Mouse (Mus musculus): ENCODE results near the gene Eef2k. TPM values are rescaled to one million over a fixed set of nuclear protein-coding genes. Genes with fewer than 3 reads are reported as not detected.

The Eef2k gene
- polyA plus RNA-seq, 1 experiment from 2014 or later = 19.5 TPM

DNA sequence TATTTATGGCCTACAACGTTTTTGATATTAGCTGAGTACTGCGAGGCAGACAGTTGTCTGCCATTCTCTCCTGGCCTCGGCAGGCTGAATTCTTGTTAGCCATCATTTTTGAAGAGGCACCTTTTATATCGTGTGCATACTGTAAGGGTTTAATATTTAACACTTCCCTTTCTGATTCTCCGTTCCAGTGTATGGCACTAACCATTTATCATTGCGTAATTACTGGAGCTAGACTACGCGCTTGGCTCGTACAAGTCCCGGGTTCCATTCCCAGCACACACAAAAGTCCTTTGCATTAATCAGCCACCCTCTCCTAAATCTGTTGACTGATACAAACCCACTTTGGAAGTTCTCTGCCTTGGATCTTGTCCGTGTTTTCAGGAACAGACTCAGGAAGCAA, 17.2 kb downstream of the Eef2k start:
- H3K9me3 ChIP-seq (ENCODE audit: low read length) = no peaks in the 10 kb centered on the region
- no peaks in the 10 kb centered on the region for H3K27me3 ChIP-seq (ENCODE audit: insufficient read depth, low read length)
- peaks cover 73% of the 10 kb centered on the region for H3K4me1 ChIP-seq (ENCODE audit: insufficient read depth)
- H3K4me3 ChIP-seq (ENCODE audit: low read depth, low read length) = no peak overlapping the region
- H3K27ac ChIP-seq (ENCODE audit: low read depth) = no peak overlapping the region
- peaks cover 23% of the 10 kb centered on the region for H3K36me3 ChIP-seq (replicated peaks; ENCODE audit: insufficient read depth, low read length)
- DNase-seq = no peak
- H3K9ac ChIP-seq (replicated peaks) = no peak overlapping the region
- WGBS (ENCODE audit: insufficient replicate concordance) = 66% methylated on average over 11 of the region's 11 CpGs
- H3K4me2 ChIP-seq (ENCODE audit: low read depth, low read length) = no peak overlapping the region
- no peak for ATAC-seq
- TF ChIP-seq EP300 (IDR thresholded peaks at IDR 0.05; ENCODE audit: low read depth) (no peak), CTCF (IDR thresholded peaks at IDR 0.05; ENCODE audit: low read depth) (no peak)

DNA sequence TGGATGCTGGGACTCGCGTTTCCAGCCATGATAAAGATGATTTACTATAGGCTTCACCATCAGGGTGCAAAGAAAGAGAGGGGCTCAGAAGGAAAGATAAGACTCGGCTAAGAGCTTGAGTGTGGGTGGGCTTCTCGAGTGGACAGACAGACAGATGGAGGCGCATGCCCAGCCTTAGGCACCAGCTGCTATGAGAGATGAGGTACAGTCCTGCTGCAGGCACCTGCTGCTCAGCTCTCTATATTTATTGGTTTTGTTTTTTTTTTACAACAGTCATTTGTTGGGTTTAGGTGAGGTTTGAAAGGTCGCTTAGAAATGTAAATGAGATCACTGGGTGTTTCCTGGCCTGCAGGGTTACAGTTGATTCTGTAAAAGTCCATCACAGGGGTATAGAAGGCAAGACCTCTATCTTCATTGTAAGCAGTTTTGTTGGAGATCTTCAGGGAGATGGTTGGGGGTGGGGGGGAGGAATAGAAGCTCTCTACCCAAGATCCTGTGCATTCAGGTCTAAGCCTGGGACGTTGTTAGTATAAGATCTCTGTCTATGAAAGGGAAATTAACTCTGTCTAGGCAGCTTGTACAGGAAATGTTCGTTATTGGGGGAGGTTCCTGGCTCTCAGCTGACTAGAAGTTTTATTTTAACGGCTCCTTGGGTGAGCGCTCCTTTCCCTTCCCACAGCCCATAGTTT, 18.3 kb downstream of the Eef2k start:
- Histone ChIP-seq H3K9ac (replicated peaks) (peak overlapping the region; percentile 54), H3K4me3 (ENCODE audit: low read depth, low read length) (no peak overlapping the region), H3K27me3 (ENCODE audit: insufficient read depth, low read length) (no peaks in the 10 kb centered on the region), H3K4me1 (ENCODE audit: insufficient read depth) (peaks cover 74% of the 10 kb centered on the region), H3K9me3 (ENCODE audit: low read length) (no peaks in the 10 kb centered on the region), H3K4me2 (ENCODE audit: low read depth, low read length) (peak overlapping the region; percentile 59), H3K27ac (ENCODE audit: low read depth) (peak overlapping the region; percentile 88), H3K36me3 (replicated peaks; ENCODE audit: insufficient read depth, low read length) (peaks cover 23% of the 10 kb centered on the region)
- no peak for DNase-seq
- 40% methylated on average over 10 of the region's 10 CpGs for WGBS (ENCODE audit: insufficient replicate concordance)
- ATAC-seq = no peak
- no peak for TF ChIP-seq EP300 (IDR thresholded peaks at IDR 0.05; ENCODE audit: low read depth)

DNA sequence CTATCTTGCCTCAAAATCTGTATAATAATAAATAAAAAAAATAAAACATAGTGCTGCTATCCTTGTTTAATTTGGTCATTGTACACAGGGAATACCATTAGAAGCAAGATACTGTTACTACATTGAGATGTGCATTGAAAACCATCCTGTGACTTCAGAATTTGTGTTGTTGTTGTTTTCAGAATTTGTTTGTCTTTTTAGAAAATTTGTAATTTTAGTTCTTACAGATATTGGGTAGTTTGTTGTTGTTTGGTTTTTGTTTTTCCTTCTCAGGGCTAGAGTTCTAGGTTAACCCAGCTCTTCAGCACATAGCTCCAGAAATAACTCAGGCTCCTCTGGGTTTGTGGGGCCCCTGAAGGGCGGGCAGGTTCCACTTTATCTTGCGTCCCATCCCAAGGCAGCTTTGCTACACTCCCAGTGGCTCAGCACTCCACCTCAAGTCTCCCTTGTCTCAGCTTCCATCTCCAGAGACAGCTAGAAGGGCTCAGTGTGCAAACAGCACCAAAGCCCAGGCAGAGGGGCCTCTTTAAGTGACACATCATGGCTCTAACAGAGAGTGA, 18.9 kb downstream of the Eef2k start:
- DNase-seq (peak; percentile 57), ATAC-seq (peak; percentile 65)
- Histone ChIP-seq H3K36me3 (replicated peaks; ENCODE audit: insufficient read depth, low read length) (peaks cover 20% of the 10 kb centered on the region), H3K9me3 (ENCODE audit: low read length) (no peaks in the 10 kb centered on the region), H3K4me1 (ENCODE audit: insufficient read depth) (peaks cover 75% of the 10 kb centered on the region), H3K27me3 (ENCODE audit: insufficient read depth, low read length) (no peaks in the 10 kb centered on the region), H3K9ac (replicated peaks) (peak overlapping the region; percentile 54), H3K27ac (ENCODE audit: low read depth) (peak overlapping the region; percentile 88), H3K4me2 (ENCODE audit: low read depth, low read length) (peak overlapping the region; percentile 59), H3K4me3 (ENCODE audit: low read depth, low read length) (0 out of 2 replicates have a peak overlapping the region, but pooled peaks have one; percentile 3)
- 17% methylated on average over 2 of the region's 2 CpGs for WGBS (ENCODE audit: insufficient replicate concordance)
- TF ChIP-seq CTCF (IDR thresholded peaks at IDR 0.05; ENCODE audit: low read depth) (no peak), EP300 (IDR thresholded peaks at IDR 0.05; ENCODE audit: low read depth) (no peak)

DNA sequence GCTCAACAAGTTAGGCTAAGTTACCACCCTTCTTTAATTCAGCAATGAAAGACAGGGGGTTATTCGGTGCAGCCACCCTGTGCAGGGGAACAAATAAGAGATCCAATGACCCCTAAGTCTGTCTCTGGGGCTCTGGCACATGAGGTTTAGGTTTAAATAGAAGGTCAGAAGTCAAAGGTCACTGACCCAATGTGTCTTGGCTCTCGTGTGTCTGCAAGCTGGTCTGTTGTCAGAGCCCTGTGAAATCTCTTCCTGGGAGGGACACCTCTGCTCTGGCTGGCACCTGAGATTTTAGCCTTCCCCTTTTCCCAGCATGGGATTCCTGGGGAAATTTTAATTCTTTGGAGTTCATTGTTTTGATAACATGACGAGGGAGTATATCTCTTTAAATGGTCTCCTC, 19.6 kb downstream of the Eef2k start:
- Histone ChIP-seq H3K27me3 (ENCODE audit: insufficient read depth, low read length) (no peaks in the 10 kb centered on the region), H3K4me1 (ENCODE audit: insufficient read depth) (peaks cover 77% of the 10 kb centered on the region), H3K4me2 (ENCODE audit: low read depth, low read length) (peak overlapping the region; percentile 59), H3K27ac (ENCODE audit: low read depth) (peak overlapping the region; percentile 88), H3K9ac (replicated peaks) (peak overlapping the region; percentile 48), H3K9me3 (ENCODE audit: low read length) (no peaks in the 10 kb centered on the region), H3K36me3 (replicated peaks; ENCODE audit: insufficient read depth, low read length) (peaks cover 20% of the 10 kb centered on the region), H3K4me3 (ENCODE audit: low read depth, low read length) (0 out of 2 replicates have a peak overlapping the region, but pooled peaks have one; percentile 3)
- ATAC-seq (no peak), DNase-seq (no peak)
- WGBS (ENCODE audit: insufficient replicate concordance) = 32% methylated on average over 3 of the region's 3 CpGs
- TF ChIP-seq EP300 (IDR thresholded peaks at IDR 0.05; ENCODE audit: low read depth) (no peak), CTCF (IDR thresholded peaks at IDR 0.05; ENCODE audit: low read depth) (no peak)

DNA sequence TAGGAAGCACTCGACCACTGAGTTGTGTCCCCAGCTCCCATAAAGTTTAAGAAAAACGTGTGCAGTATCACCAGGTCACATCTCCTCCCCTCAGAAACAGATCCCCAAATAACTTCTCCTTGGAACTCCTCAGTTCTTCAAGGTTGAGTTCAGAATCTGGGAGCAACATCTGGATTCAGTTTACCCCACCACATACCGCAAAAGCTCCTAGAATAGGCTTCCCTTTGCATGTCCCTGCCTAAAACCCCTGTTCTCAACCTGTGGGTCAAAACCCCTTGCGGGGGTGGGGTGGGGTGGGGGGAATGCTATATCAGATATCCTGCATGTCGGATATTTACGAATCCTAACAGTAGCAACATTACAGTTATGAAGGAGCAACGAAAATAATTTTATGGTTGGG, 20.0 kb downstream of the Eef2k start:
- H3K27me3 ChIP-seq (ENCODE audit: insufficient read depth, low read length) = no peaks in the 10 kb centered on the region
- no peak for ATAC-seq
- TF ChIP-seq EP300 (IDR thresholded peaks at IDR 0.05; ENCODE audit: low read depth) = no peak
- no peak for TF ChIP-seq CTCF (IDR thresholded peaks at IDR 0.05; ENCODE audit: low read depth)
- 64% methylated on average over 7 of the region's 7 CpGs for whole genome bisulfite sequencing (ENCODE audit: insufficient replicate concordance)
- peak overlapping the region; percentile 48; the same call in 1 of the 2 replicates for H3K9ac ChIP-seq (replicated peaks)
- no peak overlapping the region for H3K4me3 ChIP-seq (ENCODE audit: low read depth, low read length)
- H3K4me2 ChIP-seq (ENCODE audit: low read depth, low read length) = peak overlapping the region; percentile 59
- peak overlapping the region; percentile 88 for H3K27ac ChIP-seq (ENCODE audit: low read depth)
- H3K36me3 ChIP-seq (replicated peaks; ENCODE audit: insufficient read depth, low read length) = peaks cover 18% of the 10 kb centered on the region
- DNase-seq = no peak
- peaks cover 78% of the 10 kb centered on the region for H3K4me1 ChIP-seq (ENCODE audit: insufficient read depth)
- H3K9me3 ChIP-seq (ENCODE audit: low read length) = no peaks in the 10 kb centered on the region

DNA sequence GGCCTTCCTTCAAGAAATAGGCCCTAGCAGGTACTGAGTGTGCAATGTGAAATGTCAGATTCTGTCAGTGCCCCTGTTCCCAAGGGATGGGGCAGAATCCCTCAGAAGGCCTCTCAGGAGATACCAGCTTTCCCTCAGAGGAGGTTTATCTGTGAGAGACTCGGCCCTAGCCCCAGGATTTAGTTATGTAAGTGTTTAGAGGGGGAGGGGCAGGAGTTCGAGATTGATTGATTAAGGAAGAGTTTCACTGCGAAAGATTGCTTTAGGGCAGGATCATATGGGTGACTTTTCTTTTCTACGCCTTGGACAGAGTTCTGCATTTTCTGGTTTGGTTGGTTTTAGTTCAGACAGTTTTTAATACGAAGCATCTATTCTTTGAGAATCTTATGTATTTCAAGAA, 20.8 kb downstream of the Eef2k start:
- 50% methylated on average over 5 of the region's 5 CpGs for WGBS (ENCODE audit: insufficient replicate concordance)
- no peak for ATAC-seq
- Histone ChIP-seq H3K36me3 (replicated peaks; ENCODE audit: insufficient read depth, low read length) (peaks cover 10% of the 10 kb centered on the region), H3K27ac (ENCODE audit: low read depth) (peak overlapping the region; percentile 88), H3K27me3 (ENCODE audit: insufficient read depth, low read length) (no peaks in the 10 kb centered on the region), H3K4me3 (ENCODE audit: low read depth, low read length) (no peak overlapping the region), H3K9me3 (ENCODE audit: low read length) (no peaks in the 10 kb centered on the region), H3K4me1 (ENCODE audit: insufficient read depth) (peaks cover 84% of the 10 kb centered on the region), H3K4me2 (ENCODE audit: low read depth, low read length) (peak overlapping the region; percentile 20; the same call in 1 of the 2 replicates), H3K9ac (replicated peaks) (peak overlapping the region; percentile 27; the same call in 1 of the 2 replicates)
- no peak for DNase-seq
- TF ChIP-seq CTCF (IDR thresholded peaks at IDR 0.05; ENCODE audit: low read depth) (no peak), EP300 (IDR thresholded peaks at IDR 0.05; ENCODE audit: low read depth) (no peak)
